Mouse (Mus musculus) CH12.LX (cell line): ENCODE data around the gene Gmpr. TPM values are rescaled to one million over a fixed set of nuclear protein-coding genes. Genes with fewer than 3 reads are reported as not detected.

Source experiments
- DNase-seq: peaks from one replicate; pipeline ENCODE4 v3.0.0-alpha.2; 2013; ENCODE audit errors: extremely low read depth
- H3K27ac ChIP-seq: 2 replicates; pipeline ENCODE4 v1.5.1; 2012; ENCODE audit warnings: low read depth, mild to moderate bottlenecking, control low read depth, moderate library complexity; ENCODE audit not compliant: insufficient read depth
- H3K27me3 ChIP-seq: replicated peaks from 2 replicates; pipeline ENCODE3; 2012; ENCODE audit warnings: inconsistent platforms
- H3K36me3 ChIP-seq, 2 experiments: replicated peaks in 1 of 2; 2 replicates each; pipeline versions ENCODE3 to v1.6.1; 2012; ENCODE audit warnings: inconsistent platforms in 1 of 2, low read length in 1 of 2, mild to moderate bottlenecking in 1 of 2, mixed read lengths in 1 of 2, moderate library complexity in 1 of 2; ENCODE audit not compliant: control insufficient read depth in 1 of 2, insufficient read depth in 1 of 2
- H3K4me1 ChIP-seq, 2 experiments: 2 replicates each; pipeline ENCODE4 v1.6.1; 2012; ENCODE audit warnings: inconsistent platforms in 1 of 2, moderate library complexity in 1 of 2; ENCODE audit not compliant: insufficient read depth in 2 of 2, control insufficient read depth in 1 of 2
- H3K4me2 ChIP-seq: 2 replicates; pipeline ENCODE4 v1.6.1; 2012; ENCODE audit warnings: low read depth, mild to moderate bottlenecking, control low read depth; ENCODE audit not compliant: poor library complexity, insufficient read depth, severe bottlenecking
- H3K4me3 ChIP-seq, 3 experiments: fragments of 150-350 bp in 1 of 3; sonication (generic) in 1 of 3; replicated peaks in 1 of 3; 2 replicates each; pipeline versions ENCODE3 to v1.5.1; 2011 to 2012; ENCODE audit warnings: low read depth in 2 of 3, low read length in 2 of 3, mild to moderate bottlenecking in 2 of 3, moderate library complexity in 2 of 3, control low read depth in 1 of 3, improper control_type of control experiment in 1 of 3, inconsistent platforms in 1 of 3, mixed read lengths in 1 of 3; ENCODE audit not compliant: poor library complexity in 1 of 3
- H3K79me2 ChIP-seq: replicated peaks from 2 replicates; pipeline ENCODE4 v1.6.1; 2012; ENCODE audit warnings: mild to moderate bottlenecking, moderate library complexity; ENCODE audit not compliant: control insufficient read depth, poor library complexity, insufficient read depth, severe bottlenecking; ENCODE audit errors: extremely low read depth
- H3K9ac ChIP-seq: 2 replicates; pipeline ENCODE4 v1.6.1; 2012; ENCODE audit warnings: low read depth, mild to moderate bottlenecking, control low read depth, moderate library complexity; ENCODE audit not compliant: insufficient read depth
- H3K9me3 ChIP-seq: replicated peaks from 2 replicates; pipeline ENCODE3; 2012; ENCODE audit warnings: low read length, inconsistent platforms, mixed read lengths
- CHD1 ChIP-seq: IDR thresholded peaks from 2 replicates; pipeline ENCODE4 v1.6.1; 2012; ENCODE audit warnings: low read depth, low read length, improper control_type of control experiment, inconsistent platforms
- CHD2 ChIP-seq: IDR thresholded peaks from 2 replicates; pipeline ENCODE4 v1.6.1; 2011; ENCODE audit warnings: low read length, improper control_type of control experiment
- CTCF ChIP-seq, 2 experiments: IDR thresholded peaks in 1 of 2; conservative IDR thresholded peaks in 1 of 2; 2 replicates each; pipeline ENCODE4 v1.5.1; 2011 to 2012; ENCODE audit warnings: low read depth in 2 of 2, low read length in 2 of 2, improper control_type of control experiment in 1 of 2, inconsistent platforms in 1 of 2, mild to moderate bottlenecking in 1 of 2, moderate library complexity in 1 of 2
- E2F4 ChIP-seq: IDR thresholded peaks from 2 replicates; pipeline ENCODE4 v1.6.1; 2011; ENCODE audit warnings: low read depth, low read length, improper control_type of control experiment; ENCODE audit not compliant: insufficient replicate concordance
- ELF1 ChIP-seq: IDR thresholded peaks from 2 replicates; pipeline ENCODE4 v1.6.1; 2014; ENCODE audit warnings: low read depth, mild to moderate bottlenecking, inconsistent platforms, low read length, improper control_type of control experiment
- ETS1 ChIP-seq: conservative IDR thresholded peaks from 2 replicates; pipeline ENCODE4 v1.6.1; 2012; ENCODE audit warnings: low read depth, mild to moderate bottlenecking, inconsistent platforms, low read length, improper control_type of control experiment, moderate library complexity
- HCFC1 ChIP-seq: IDR thresholded peaks from 2 replicates; pipeline ENCODE4 v1.6.1; 2012; ENCODE audit warnings: low read depth, mild to moderate bottlenecking, inconsistent platforms, low read length, improper control_type of control experiment
- MAZ ChIP-seq: IDR thresholded peaks from 2 replicates; pipeline ENCODE4 v1.6.1; 2012; ENCODE audit warnings: low read depth, mild to moderate bottlenecking, inconsistent platforms, low read length, improper control_type of control experiment, moderate library complexity
- MEF2A ChIP-seq: IDR thresholded peaks from 2 replicates; pipeline ENCODE4 v1.6.1; 2014; ENCODE audit warnings: low read depth, mild to moderate bottlenecking, inconsistent platforms, low read length, improper control_type of control experiment, borderline replicate concordance
- MXI1 ChIP-seq: IDR thresholded peaks from 2 replicates; pipeline ENCODE4 v1.6.1; 2011; ENCODE audit warnings: mild to moderate bottlenecking, low read depth, low read length, improper control_type of control experiment
- MYC ChIP-seq: IDR thresholded peaks from 2 replicates; pipeline ENCODE4 v1.6.1; 2011; ENCODE audit warnings: low read depth, mild to moderate bottlenecking, improper control_type of control experiment, low read length
- POLR2AphosphoS2 ChIP-seq: IDR thresholded peaks from 2 replicates; pipeline ENCODE4 v1.6.1; 2011; ENCODE audit warnings: low read depth, low read length, improper control_type of control experiment
- RAD21 ChIP-seq: IDR thresholded peaks from 2 replicates; pipeline ENCODE4 v1.6.1; 2011; ENCODE audit warnings: low read depth, mild to moderate bottlenecking, low read length, improper control_type of control experiment, moderate library complexity
- SMC3 ChIP-seq: IDR thresholded peaks from 2 replicates; pipeline ENCODE4 v1.6.1; 2011; ENCODE audit warnings: low read depth, low read length, improper control_type of control experiment
- TCF12 ChIP-seq: IDR thresholded peaks from 2 replicates; pipeline ENCODE4 v1.6.1; 2014; ENCODE audit warnings: low read depth, mild to moderate bottlenecking, inconsistent platforms, low read length, improper control_type of control experiment
- UBTF ChIP-seq: IDR thresholded peaks from 2 replicates; pipeline ENCODE4 v1.6.1; 2012; ENCODE audit warnings: low read depth, mild to moderate bottlenecking, inconsistent platforms, low read length, improper control_type of control experiment, moderate library complexity
- ZC3H11A ChIP-seq: IDR thresholded peaks from 2 replicates; pipeline ENCODE4 v1.6.1; 2012; ENCODE audit warnings: low read depth, mild to moderate bottlenecking, inconsistent platforms, low read length, improper control_type of control experiment
- ZMIZ1 ChIP-seq: IDR thresholded peaks from 2 replicates; pipeline ENCODE4 v1.6.1; 2012; ENCODE audit warnings: low read depth, mild to moderate bottlenecking, inconsistent platforms, low read length, improper control_type of control experiment
- dilution Hi-C: fragments of 300-500 bp; cut with MboI; formaldehyde crosslinking; loops from 2 replicates; pipeline ENCODE4 v1.14.3; 2020; ENCODE audit warnings: low sequenced_read_pairs; ENCODE audit not compliant: extremely low pct_unique_long_range_greater_than_20kb, extremely low pct_ligation_motif_present
- in situ Hi-C: fragments of 300-500 bp; cut with MboI; formaldehyde crosslinking; loops from 3 replicates; pipeline ENCODE4 v1.14.3; 2019; ENCODE audit warnings: low sequenced_read_pairs, low pct_ligation_motif_present, low pct_unique_long_range_greater_than_20kb, mixed read lengths
- polyA plus RNA-seq: library from polyadenylated mRNA; unstranded; fragments of >175 nt; gene quantifications from 2 replicates; pipeline ENCODE4 v1.2.1, GENCODE M21; 2012; ENCODE audit warnings: low read depth; ENCODE audit not compliant: insufficient read length
- total RNA-seq, 2 experiments: library from RNA; depleted of rRNA; stranded (reverse); fragments of 300-350 nt in 1 of 2; fragments of >200 nt in 1 of 2; gene quantifications; 2 replicates each; pipeline ENCODE4 v1.2.3; 2012 to 2014

The Gmpr gene
- total and polyA plus RNA-seq, 3 experiments, result 0.55 to 2.2 (median 1.0) TPM

DNA sequence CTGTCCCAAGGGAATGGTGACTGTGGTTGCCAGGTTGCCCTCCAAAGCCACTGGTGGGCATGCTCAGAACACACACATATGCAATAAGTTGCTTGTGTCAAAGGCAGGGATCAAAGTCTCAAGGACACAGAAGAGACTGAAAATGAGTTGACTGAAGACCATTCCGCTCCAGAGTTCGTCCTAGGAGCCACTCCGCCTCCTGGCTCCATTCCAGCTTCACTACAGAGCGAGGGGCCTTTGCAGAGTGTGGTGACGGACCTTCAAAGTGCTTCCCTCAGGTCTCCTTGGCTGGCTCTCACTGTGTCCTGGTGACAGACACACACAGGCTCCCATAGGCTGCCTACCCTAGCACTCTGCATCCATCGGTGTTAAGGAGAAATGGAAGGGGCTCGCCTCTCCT, 46.4 kb downstream of the Gmpr start:
- Histone ChIP-seq H3K79me2 (no peaks in the 10 kb centered on the region), H3K4me1 (peaks cover 0 to 6% of the 10 kb centered on the region in 2 experiments; a peak in 1 of 4 replicates), H3K4me3 (no peak overlapping the region)
- no peak for TF ChIP-seq RAD21
- TF ChIP-seq MXI1, result no peak
- TF ChIP-seq ELF1, result no peak
- TF ChIP-seq CHD1, result no peak
- TF ChIP-seq TCF12, result no peak
- no peak for TF ChIP-seq SMC3
- TF ChIP-seq UBTF, result no peak
- no peak for TF ChIP-seq ETS1
- no peak for TF ChIP-seq CTCF (conservative IDR thresholded peaks at IDR 0.05 in 1 of 2, IDR thresholded peaks at IDR 0.05 in 1 of 2; ENCODE audit: low read depth in 2 of 2, low read length in 2 of 2)
- TF ChIP-seq POLR2AphosphoS2, result no peak
- TF ChIP-seq MAZ, result no peak
- TF ChIP-seq CHD2, result no peak
- TF ChIP-seq MEF2A, result no peak
- TF ChIP-seq, all 38 proteins: peak for 0
- Histone ChIP-seq H3K4me2 (no peak overlapping the region), H3K27me3 (no peaks in the 10 kb centered on the region), H3K9me3 (no peaks in the 10 kb centered on the region), H3K27ac (no peak overlapping the region), H3K9ac (no peak overlapping the region), H3K36me3 (peaks cover 27 to 79% of the 10 kb centered on the region in 2 experiments)
- dilution Hi-C loops, result no loop called here
- no peak for DNase-seq
- in situ Hi-C loops, result no loop called here

DNA sequence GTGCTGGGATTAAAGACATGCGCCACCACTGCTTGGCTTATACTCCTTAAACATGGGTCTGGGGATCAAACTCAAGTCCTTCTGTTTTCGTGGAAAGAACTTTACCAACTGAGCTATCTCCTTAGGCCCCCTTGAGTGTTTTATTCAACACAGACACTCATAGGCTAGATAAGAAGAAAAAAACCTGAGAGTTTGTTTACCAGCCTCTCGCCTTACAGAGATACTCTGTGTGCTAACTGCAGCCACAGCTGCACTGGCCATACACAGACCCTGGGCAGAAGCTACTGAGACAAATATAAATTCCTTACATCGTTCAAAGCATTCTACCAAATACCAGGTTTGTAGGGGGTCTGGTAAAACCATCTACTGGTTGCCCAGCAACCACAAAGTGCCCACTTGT, 51.1 kb downstream of the Gmpr start:
- no peaks in the 10 kb centered on the region for H3K27me3 ChIP-seq
- H3K9me3 ChIP-seq, result no peaks in the 10 kb centered on the region
- in situ Hi-C loops (no loop called here), dilution Hi-C loops (no loop called here)
- peaks cover 31 to 91% of the 10 kb centered on the region in 2 experiments for H3K36me3 ChIP-seq
- no peak overlapping the region for H3K4me2 ChIP-seq
- TF ChIP-seq ZC3H11A (no peak), CHD2 (no peak), ZMIZ1 (no peak), POLR2AphosphoS2 (no peak), E2F4 (no peak), HCFC1 (no peak), CHD1 (no peak), MYC (no peak)
- H3K4me3 ChIP-seq, result no peak overlapping the region
- H3K4me1 ChIP-seq, result peaks cover 0 to 6% of the 10 kb centered on the region in 2 experiments; a peak in 1 of 4 replicates
- H3K79me2 ChIP-seq, result no peaks in the 10 kb centered on the region
- DNase-seq, result no peak
- no peak overlapping the region for H3K9ac ChIP-seq
- no peak overlapping the region for H3K27ac ChIP-seq
